Mouse (Mus musculus): ENCODE measurements around the gene Axin2. TPM values are rescaled to one million over a fixed set of nuclear protein-coding genes. Genes with fewer than 3 reads are reported as not detected.

The Axin2 gene
- polyA plus RNA-seq, 1 experiment from 2014 or later, result 5.8 TPM

- H3K4me1 ChIP-seq (replicated peaks; ENCODE audit: insufficient read depth, low read length), result peaks cover 26% of the 10 kb centered on the region; the same call in 1 of the 2 replicates
- no peak for ATAC-seq (replicated peaks; ENCODE audit: low FRiP score, low read depth)
- no peak for DNase-seq (ENCODE audit: low spot score)
- H3K9me3 ChIP-seq (replicated peaks; ENCODE audit: low read length), result no peaks in the 10 kb centered on the region
- TF ChIP-seq CTCF (IDR thresholded peaks at IDR 0.05; ENCODE audit: low read depth), result no peak
- H3K27me3 ChIP-seq (ENCODE audit: insufficient read depth, low read length), result no peaks in the 10 kb centered on the region
- no peak overlapping the region for H3K9ac ChIP-seq (ENCODE audit: low read depth, low read length)
- no peak overlapping the region for H3K4me3 ChIP-seq (replicated peaks; ENCODE audit: low read depth, low read length)
- peak overlapping the region; percentile 83; the same call in 1 of the 2 replicates for H3K4me2 ChIP-seq (ENCODE audit: low read length)
- 64% methylated on average over 9 of the region's 9 CpGs for WGBS
- H3K36me3 ChIP-seq (ENCODE audit: insufficient read depth, low read length), result no peaks in the 10 kb centered on the region
- no peak overlapping the region for H3K27ac ChIP-seq
Measured at GRCm38 (mm10) chr11:108925826-108926225, 5.7 kb downstream of the Axin2 start.

- H3K27ac ChIP-seq, result no peak overlapping the region
- no peaks in the 10 kb centered on the region for H3K27me3 ChIP-seq (ENCODE audit: insufficient read depth, low read length)
- ATAC-seq (replicated peaks; ENCODE audit: low FRiP score, low read depth), result no peak
- DNase-seq (ENCODE audit: low spot score), result no peak
- no peak overlapping the region for H3K4me2 ChIP-seq (ENCODE audit: low read length)
- H3K9ac ChIP-seq (ENCODE audit: low read depth, low read length), result no peak overlapping the region
- H3K4me3 ChIP-seq (replicated peaks; ENCODE audit: low read depth, low read length), result no peak overlapping the region
- 0 out of 2 replicates have a peak, but pooled peaks cover 6% of the 10 kb centered on the region for H3K36me3 ChIP-seq (ENCODE audit: insufficient read depth, low read length)
- no peak for TF ChIP-seq CTCF (IDR thresholded peaks at IDR 0.05; ENCODE audit: low read depth)
- H3K9me3 ChIP-seq (replicated peaks; ENCODE audit: low read length), result no peaks in the 10 kb centered on the region
- 35% methylated on average over 10 of the region's 10 CpGs for WGBS
- H3K4me1 ChIP-seq (replicated peaks; ENCODE audit: insufficient read depth, low read length), result peaks cover 26% of the 10 kb centered on the region; the same call in 1 of the 2 replicates
Measured at GRCm38 (mm10) chr11:108926345-108927092, 6.4 kb downstream of the Axin2 start.

- Histone ChIP-seq H3K27me3 (ENCODE audit: insufficient read depth, low read length) (no peaks in the 10 kb centered on the region), H3K36me3 (ENCODE audit: insufficient read depth, low read length) (peaks cover 7% of the 10 kb centered on the region; the same call in 1 of the 2 replicates), H3K9me3 (replicated peaks; ENCODE audit: low read length) (no peaks in the 10 kb centered on the region), H3K27ac (no peak overlapping the region), H3K4me1 (replicated peaks; ENCODE audit: insufficient read depth, low read length) (peaks cover 26% of the 10 kb centered on the region; the same call in 1 of the 2 replicates), H3K9ac (ENCODE audit: low read depth, low read length) (no peak overlapping the region), H3K4me3 (replicated peaks; ENCODE audit: low read depth, low read length) (no peak overlapping the region), H3K4me2 (ENCODE audit: low read length) (no peak overlapping the region)
- DNase-seq (ENCODE audit: low spot score) (no peak), ATAC-seq (replicated peaks; ENCODE audit: low FRiP score, low read depth) (no peak)
- TF ChIP-seq CTCF (IDR thresholded peaks at IDR 0.05; ENCODE audit: low read depth), result no peak
- WGBS, result 44% methylated on average over 13 of the region's 13 CpGs
Measured at GRCm38 (mm10) chr11:108927093-108927444, 6.9 kb downstream of the Axin2 start.

GRCm38 (mm10) chr11:108928096-108928495 is 7.9 kb downstream of the Axin2 start:
- no peak for DNase-seq (ENCODE audit: low spot score)
- 56% methylated on average over 8 of the region's 8 CpGs for WGBS

GRCm38 (mm10) chr11:108928752-108929151 is 8.6 kb downstream of the Axin2 start:
- Histone ChIP-seq H3K4me1 (replicated peaks; ENCODE audit: insufficient read depth, low read length) (peaks cover 22% of the 10 kb centered on the region; the same call in 1 of the 2 replicates), H3K4me2 (ENCODE audit: low read length) (no peak overlapping the region), H3K27me3 (ENCODE audit: insufficient read depth, low read length) (no peaks in the 10 kb centered on the region), H3K9ac (ENCODE audit: low read depth, low read length) (no peak overlapping the region), H3K9me3 (replicated peaks; ENCODE audit: low read length) (no peaks in the 10 kb centered on the region), H3K36me3 (ENCODE audit: insufficient read depth, low read length) (peaks cover 7% of the 10 kb centered on the region; the same call in 1 of the 2 replicates), H3K27ac (no peak overlapping the region), H3K4me3 (replicated peaks; ENCODE audit: low read depth, low read length) (no peak overlapping the region)
- peak; percentile 45; the same call in 1 of the 2 replicates for TF ChIP-seq CTCF (IDR thresholded peaks at IDR 0.05; ENCODE audit: low read depth)
- WGBS, result 32% methylated on average over 7 of the region's 7 CpGs
- ATAC-seq (replicated peaks; ENCODE audit: low FRiP score, low read depth) (no peak), DNase-seq (ENCODE audit: low spot score) (no peak)

More at GRCm38 (mm10) chr11:108928096-108928495, 7.9 kb downstream of the Axin2 start:
- Histone ChIP-seq H3K27me3 (ENCODE audit: insufficient read depth, low read length) (no peaks in the 10 kb centered on the region), H3K9me3 (replicated peaks; ENCODE audit: low read length) (no peaks in the 10 kb centered on the region), H3K27ac (no peak overlapping the region), H3K9ac (ENCODE audit: low read depth, low read length) (no peak overlapping the region), H3K4me3 (replicated peaks; ENCODE audit: low read depth, low read length) (no peak overlapping the region), H3K4me2 (ENCODE audit: low read length) (no peak overlapping the region), H3K36me3 (ENCODE audit: insufficient read depth, low read length) (peaks cover 7% of the 10 kb centered on the region; the same call in 1 of the 2 replicates), H3K4me1 (replicated peaks; ENCODE audit: insufficient read depth, low read length) (peaks cover 23% of the 10 kb centered on the region; the same call in 1 of the 2 replicates)
- no peak for TF ChIP-seq CTCF (IDR thresholded peaks at IDR 0.05; ENCODE audit: low read depth)
- ATAC-seq (replicated peaks; ENCODE audit: low FRiP score, low read depth), result no peak

- no peak overlapping the region for H3K27ac ChIP-seq
- WGBS, result 52% methylated on average over 4 of the region's 4 CpGs
- peaks cover 19% of the 10 kb centered on the region; the same call in 1 of the 2 replicates for H3K4me1 ChIP-seq (replicated peaks; ENCODE audit: insufficient read depth, low read length)
- no peaks in the 10 kb centered on the region for H3K27me3 ChIP-seq (ENCODE audit: insufficient read depth, low read length)
- no peak for TF ChIP-seq CTCF (IDR thresholded peaks at IDR 0.05; ENCODE audit: low read depth)
- no peak overlapping the region for H3K4me2 ChIP-seq (ENCODE audit: low read length)
- DNase-seq (ENCODE audit: low spot score) (no peak), ATAC-seq (replicated peaks; ENCODE audit: low FRiP score, low read depth) (no peak)
- no peaks in the 10 kb centered on the region for H3K9me3 ChIP-seq (replicated peaks; ENCODE audit: low read length)
- H3K36me3 ChIP-seq (ENCODE audit: insufficient read depth, low read length), result peaks cover 7% of the 10 kb centered on the region; the same call in 1 of the 2 replicates
- H3K9ac ChIP-seq (ENCODE audit: low read depth, low read length), result no peak overlapping the region
- no peak overlapping the region for H3K4me3 ChIP-seq (replicated peaks; ENCODE audit: low read depth, low read length)
Measured at GRCm38 (mm10) chr11:108929176-108929575, 9.0 kb downstream of the Axin2 start.
